Mouse (Mus musculus) neural tube, embryonic 15.5 days (tissue): ENCODE results near the gene Eprs. TPM values are rescaled to one million over a fixed set of nuclear protein-coding genes. Genes with fewer than 3 reads are reported as not detected.

Experiments used
- ATAC-seq: fragments of 200-750 bp; cut with Nextera tagmentation; 2 replicates; pipeline ENCODE4 v1.8.0; 2017; ENCODE audit warnings: mild to moderate bottlenecking, moderate TSS enrichment, moderate library complexity; ENCODE audit not compliant: low FRiP score
- H3K27ac ChIP-seq: fragments of 300-500 bp; sonication (generic); replicated peaks from 2 replicates; pipeline ENCODE4 v1.5.1; 2015; ENCODE audit warnings: mild to moderate bottlenecking, inconsistent platforms
- H3K27me3 ChIP-seq: fragments of 300-500 bp; sonication (generic); replicated peaks from 2 replicates; pipeline ENCODE4 v1.6.1; 2015; ENCODE audit warnings: inconsistent platforms
- H3K36me3 ChIP-seq: fragments of 300-500 bp; sonication (generic); 2 replicates; pipeline ENCODE4 v1.6.1; 2015; ENCODE audit warnings: inconsistent platforms
- H3K4me1 ChIP-seq: fragments of 300-500 bp; sonication (generic); 2 replicates; pipeline ENCODE4 v1.6.1; 2015; ENCODE audit warnings: inconsistent platforms
- H3K4me2 ChIP-seq: fragments of 300-500 bp; sonication (generic); 2 replicates; pipeline ENCODE4 v1.6.1; 2015; ENCODE audit warnings: inconsistent platforms, mild to moderate bottlenecking, moderate library complexity
- H3K4me3 ChIP-seq: fragments of 300-500 bp; sonication (generic); replicated peaks from 2 replicates; pipeline ENCODE4 v1.5.1; 2015; ENCODE audit warnings: mild to moderate bottlenecking, inconsistent platforms
- H3K9ac ChIP-seq: fragments of 300-500 bp; sonication (generic); replicated peaks from 2 replicates; pipeline ENCODE4 v1.6.1; 2015; ENCODE audit warnings: mild to moderate bottlenecking, inconsistent platforms
- H3K9me3 ChIP-seq: fragments of 300-500 bp; sonication (generic); replicated peaks from 2 replicates; pipeline ENCODE4 v1.6.1; 2016; ENCODE audit warnings: inconsistent platforms
- WGBS: fragments of 180-500 bp; shearing (Covaris S2); methylation state at CpG from one replicate; pipeline ENCODE4 v1.1.7; 2015; ENCODE audit warnings: mixed read lengths; 5-methylcytosine and 5-hydroxymethylcytosine counted together
- microRNA counts: library from miRNA; unstranded; fragments of <30 nt; microRNA quantifications from one replicate; lab custom pipeline; 2016
- microRNA-seq: library from miRNA; unstranded; fragments of <30 nt; microRNA quantifications from one replicate; pipeline ENCODE4, GENCODE M21; 2017
- polyA plus RNA-seq: library from polyadenylated mRNA; unstranded; fragments of >200 nt; fragmentation: Nextera tagmentation; extraction: Ambion mirVana; gene quantifications from 2 replicates; pipeline ENCODE4 v1.2.1, GENCODE M21; 2015

Gene Eprs
- polyA plus RNA-seq, 1 experiment from 2014 or later = 134 TPM

GRCm38 (mm10) chr1:185473437-185473836 is 110.6 kb downstream of the Eprs start:
- WGBS = 90% methylated on average over 1 of the region's 1 CpGs
- H3K9me3 ChIP-seq = no peaks in the 10 kb centered on the region
- no peaks in the 10 kb centered on the region for H3K36me3 ChIP-seq
- H3K9ac ChIP-seq = no peak overlapping the region
- no peak overlapping the region for H3K4me2 ChIP-seq
- no peak for ATAC-seq
- H3K27me3 ChIP-seq = no peaks in the 10 kb centered on the region
- H3K27ac ChIP-seq = no peak overlapping the region
- no peak overlapping the region for H3K4me3 ChIP-seq
- H3K4me1 ChIP-seq = no peaks in the 10 kb centered on the region

MicroRNA genes within 50 kb of the gene (microRNA counts, 519-probe panel; counts per million panel counts)
- 2,658 counts per million, percentile 62 among the panel's probes with 10 or more counts for microRNA mmu-miR-194 (lab: Ali Mortazavi, UCI)

Small RNA genes lying within 50 kb of the gene (microRNA-seq; reads per million reads assigned to microRNA genes)
- gene Mir194-1 (1.6 reads per million), gene Mir215 (7.3 reads per million, percentile 22 among the genes with 10 or more reads in this experiment)

Other genes starting within 250 kb of the Eprs start
- 23.8 and 24.5 TPM in 2 replicates for gene Rab3gap2, start 158.9 kb upstream of the Eprs start, polyA plus RNA-seq
- 18.5 and 19.7 TPM in 2 replicates for gene Iars2, start 33.6 kb upstream of the Eprs start, polyA plus RNA-seq
- 68.6 and 70.4 TPM in 2 replicates for gene Bpnt1, start 30.9 kb upstream of the Eprs start, polyA plus RNA-seq
- gene Slc30a10, start 91.8 kb downstream of the Eprs start, polyA plus RNA-seq = 5.6 and 5.8 TPM in 2 replicates